Mouse (Mus musculus) limb, embryonic 11.5 days (tissue): ENCODE measurements around the gene Ncaph. TPM values are rescaled to one million over a fixed set of nuclear protein-coding genes. Genes with fewer than 3 reads are reported as not detected.
"Not testable (repeated sequence)": the region's sequence is repeated elsewhere in the genome, so short reads cannot be mapped to it uniquely, and the experiment has no call there.

Source experiments
- ATAC-seq: fragments of 200-750 bp; cut with Nextera tagmentation; 2 replicates; pipeline ENCODE4 v1.8.0; 2017; ENCODE audit warnings: low read depth; ENCODE audit not compliant: insufficient number of reproducible peaks, low FRiP score, low TSS enrichment
- DNase-seq: peaks from one replicate; pipeline ENCODE4 v3.0.0-alpha.2; 2015; ENCODE audit warnings: low spot score
- H3K27ac ChIP-seq: fragments of 300-500 bp; sonication (generic); replicated peaks from 2 replicates; pipeline ENCODE4 v1.5.1; 2014; ENCODE audit warnings: low read depth, mild to moderate bottlenecking, low read length
- H3K27me3 ChIP-seq: fragments of 300-500 bp; sonication (generic); 2 replicates; pipeline ENCODE4 v1.6.1; 2014; ENCODE audit warnings: mild to moderate bottlenecking, low read length, mixed read lengths; ENCODE audit not compliant: control insufficient read depth, insufficient read depth
- H3K36me3 ChIP-seq: fragments of 300-500 bp; sonication (generic); 2 replicates; pipeline ENCODE4 v1.6.1; 2014; ENCODE audit warnings: mild to moderate bottlenecking, low read length, moderate library complexity, mixed read lengths; ENCODE audit not compliant: control insufficient read depth, insufficient read depth
- H3K4me1 ChIP-seq: fragments of 300-500 bp; sonication (generic); 2 replicates; pipeline ENCODE4 v1.6.1; 2014; ENCODE audit warnings: low read length, mixed read lengths; ENCODE audit not compliant: control insufficient read depth, insufficient read depth
- H3K4me2 ChIP-seq: fragments of 300-500 bp; sonication (generic); 2 replicates; pipeline ENCODE4 v1.6.1; 2014; ENCODE audit warnings: low read depth, mild to moderate bottlenecking, moderate library complexity; ENCODE audit not compliant: severe bottlenecking
- H3K4me3 ChIP-seq: fragments of 300-500 bp; sonication (generic); 2 replicates; pipeline ENCODE4 v1.5.1; 2014; ENCODE audit warnings: low read depth, low read length
- H3K9ac ChIP-seq: fragments of 300-500 bp; sonication (generic); 2 replicates; pipeline ENCODE4 v1.6.1; 2014; ENCODE audit warnings: mild to moderate bottlenecking, low read length
- H3K9me3 ChIP-seq: fragments of 300-500 bp; sonication (generic); 2 replicates; pipeline ENCODE4 v1.6.1; 2016; ENCODE audit warnings: low read length; ENCODE audit not compliant: control insufficient read depth
- WGBS: fragments of 180-500 bp; shearing (Covaris S2); extraction: QIAGEN DNeasy Blood & Tissue Kit; methylation state at CpG from one replicate; pipeline ENCODE4 v1.1.7; 2014; 5-methylcytosine and 5-hydroxymethylcytosine counted together
- polyA plus RNA-seq: library from polyadenylated mRNA; unstranded; fragments of >200 nt; fragmentation: Nextera tagmentation; extraction: Ambion mirVana; gene quantifications from 2 replicates; pipeline ENCODE4 v1.2.1, GENCODE M21; 2014

The Ncaph gene
- polyA plus RNA-seq, 1 experiment from 2014 or later, result 130 TPM

DNA sequence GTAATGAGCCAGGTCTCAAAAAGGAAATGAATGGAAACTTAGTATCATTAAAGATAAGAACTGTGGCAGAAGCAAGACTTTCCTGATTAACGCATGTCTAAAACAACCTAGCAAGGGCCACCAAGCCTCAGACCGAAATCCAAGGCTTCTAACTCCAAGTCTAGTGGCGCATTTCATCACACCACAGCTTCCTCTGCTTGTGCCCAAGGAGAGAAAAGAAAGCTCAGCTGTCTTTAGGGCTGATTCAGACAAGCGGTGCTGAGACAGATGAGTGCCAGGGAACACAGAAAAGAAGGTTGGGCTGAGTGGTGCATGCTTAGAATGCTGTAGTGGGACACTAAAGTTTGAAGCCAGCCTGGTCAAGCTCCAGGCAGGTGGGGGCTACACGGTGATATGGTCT lies 4.8 kb downstream of the Ncaph start:
- peaks cover 9% of the 10 kb centered on the region for H3K4me1 ChIP-seq
- no peak overlapping the region for H3K9ac ChIP-seq
- H3K9me3 ChIP-seq, result no peaks in the 10 kb centered on the region
- no peak overlapping the region for H3K27ac ChIP-seq
- no peak overlapping the region for H3K4me2 ChIP-seq
- H3K36me3 ChIP-seq, result peaks cover 19% of the 10 kb centered on the region
- DNase-seq, result no peak
- H3K4me3 ChIP-seq, result no peak overlapping the region
- H3K27me3 ChIP-seq, result no peaks in the 10 kb centered on the region
- WGBS, result 96% methylated on average over 5 of the region's 5 CpGs
- no peak for ATAC-seq

DNA sequence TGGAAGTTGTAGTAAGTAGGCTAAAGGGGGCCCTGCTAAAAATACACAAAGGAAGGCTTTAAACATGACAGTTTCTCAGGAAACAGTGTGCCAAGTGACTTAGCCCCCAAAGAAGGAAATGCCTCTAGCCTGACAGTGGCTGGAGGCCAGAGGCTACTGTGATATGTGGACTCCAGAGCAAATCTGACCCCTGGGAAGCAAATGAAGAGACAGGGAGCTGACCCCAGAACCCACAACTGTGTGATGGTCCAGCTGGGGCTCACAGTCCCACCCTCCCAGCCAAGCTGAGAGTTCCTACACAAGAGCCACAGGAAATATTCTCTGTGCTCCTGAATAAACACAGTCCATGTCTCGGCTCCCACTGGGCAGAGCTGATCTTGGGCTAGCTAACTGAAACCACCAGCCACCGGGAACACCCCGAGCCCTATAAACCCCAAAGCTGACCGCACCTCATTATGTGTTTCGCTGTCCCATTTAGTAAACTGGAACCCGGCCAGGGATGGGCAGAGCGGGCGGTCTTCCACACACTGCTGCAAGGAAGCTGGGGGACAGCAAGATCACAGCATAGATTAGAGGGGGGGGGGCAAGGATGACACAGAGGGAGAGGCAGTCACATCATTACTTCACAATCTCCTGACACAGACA lies 12.0 kb downstream of the Ncaph start:
- peaks cover 46% of the 10 kb centered on the region for H3K36me3 ChIP-seq
- WGBS, result 93% methylated on average over 8 of the region's 8 CpGs
- DNase-seq, result no peak

DNA sequence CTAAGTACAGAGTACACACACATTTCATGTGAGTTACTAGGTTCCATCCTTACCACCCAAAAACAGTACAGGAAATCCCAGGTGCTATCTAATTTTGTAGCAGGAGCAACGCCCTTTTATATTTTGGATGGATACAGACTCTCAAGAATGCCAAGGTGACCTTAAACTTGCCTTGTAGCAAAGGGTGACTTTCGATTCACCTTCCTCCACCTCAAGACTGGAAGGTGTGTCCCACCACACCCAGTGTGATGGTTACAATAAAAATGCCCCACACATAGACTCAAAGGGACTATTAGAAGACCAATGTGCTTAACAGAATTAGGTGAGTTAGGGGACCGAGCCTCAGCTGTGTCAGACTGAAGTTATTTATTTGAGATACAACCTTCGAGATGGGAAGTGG lies 24.8 kb downstream of the Ncaph start:
- 94% methylated on average over 4 of the region's 4 CpGs for WGBS
- Histone ChIP-seq H3K9ac (no peak overlapping the region), H3K9me3 (no peaks in the 10 kb centered on the region), H3K36me3 (peaks cover 36% of the 10 kb centered on the region), H3K27me3 (no peaks in the 10 kb centered on the region), H3K27ac (no peak overlapping the region), H3K4me3 (no peak overlapping the region), H3K4me1 (no peaks in the 10 kb centered on the region), H3K4me2 (no peak overlapping the region)
- DNase-seq (no peak), ATAC-seq (no peak)

More for the DNA sequence above, 12.0 kb downstream of the Ncaph start:
- Histone ChIP-seq H3K4me3 (no peak overlapping the region), H3K4me2 (no peak overlapping the region), H3K9me3 (no peaks in the 10 kb centered on the region), H3K27me3 (no peaks in the 10 kb centered on the region), H3K9ac (no peak overlapping the region), H3K4me1 (no peaks in the 10 kb centered on the region), H3K27ac (no peak overlapping the region)
- ATAC-seq, result no peak

GRCm38 (mm10) chr2:127092000-127092399 lies 41.8 kb downstream of the Ncaph start:
- DNase-seq, result no peak
- Histone ChIP-seq H3K4me3 (no peak overlapping the region), H3K4me2 (no peak overlapping the region), H3K27me3 (no peaks in the 10 kb centered on the region), H3K4me1 (no peaks in the 10 kb centered on the region), H3K27ac (no peak overlapping the region), H3K36me3 (no peaks in the 10 kb centered on the region; the same call in 1 of the 2 replicates), H3K9me3 (no peaks in the 10 kb centered on the region), H3K9ac (no peak overlapping the region)
- WGBS, result 73% methylated on average over 8 of the region's 8 CpGs
- ATAC-seq, result no peak

GRCm38 (mm10) chr2:127090151-127090550 lies 43.6 kb downstream of the Ncaph start:
- H3K9me3 ChIP-seq, H3K4me2 ChIP-seq, DNase-seq, H3K36me3 ChIP-seq, H3K27ac ChIP-seq, H3K9ac ChIP-seq, H3K27me3 ChIP-seq, H3K4me3 ChIP-seq, ATAC-seq, H3K4me1 ChIP-seq: not testable (repeated sequence)

- no peak for ATAC-seq
- no peaks in the 10 kb centered on the region for H3K4me1 ChIP-seq
- 89% methylated on average over 5 of the region's 5 CpGs for WGBS
- no peak overlapping the region for H3K27ac ChIP-seq
- H3K9ac ChIP-seq, result no peak overlapping the region
- no peak overlapping the region for H3K4me2 ChIP-seq
- DNase-seq, result no peak
- H3K4me3 ChIP-seq, result no peak overlapping the region
- H3K27me3 ChIP-seq, result no peaks in the 10 kb centered on the region
- no peaks in the 10 kb centered on the region; the same call in none of the 2 replicates for H3K36me3 ChIP-seq
- no peaks in the 10 kb centered on the region for H3K9me3 ChIP-seq
Observed at GRCm38 (mm10) chr2:127086235-127086634, 47.5 kb downstream of the Ncaph start.

DNA sequence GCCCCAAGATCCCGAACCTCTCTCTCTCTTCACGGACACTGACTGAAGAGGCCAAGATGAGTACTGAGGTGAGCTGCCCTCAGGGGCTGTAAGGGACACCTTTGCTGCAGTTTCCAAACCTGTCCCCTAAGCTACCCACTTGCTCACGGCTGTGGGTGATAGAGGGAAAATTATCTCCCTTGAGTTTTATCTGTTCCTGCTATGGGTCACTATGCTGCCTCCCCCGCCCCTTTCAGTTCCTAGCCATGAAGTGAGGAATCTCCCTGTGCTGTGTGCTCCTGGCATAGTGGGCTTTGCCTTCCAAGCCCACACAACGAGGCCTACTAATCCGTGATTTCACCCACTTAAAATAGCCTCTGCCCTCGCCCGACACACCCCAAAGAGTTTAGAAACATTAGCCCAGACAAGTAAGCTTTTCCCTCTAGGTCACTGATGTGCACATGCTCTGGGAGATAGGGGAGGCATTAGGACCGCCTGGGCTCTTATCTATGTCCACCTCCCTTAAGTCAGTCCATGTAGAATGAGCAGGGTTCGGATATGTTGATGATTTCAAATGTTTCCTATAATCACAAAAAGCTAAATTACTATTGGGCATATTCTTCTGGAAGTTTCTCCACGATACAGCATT lies 53.0 kb downstream of the Ncaph start:
- Histone ChIP-seq H3K27ac (no peak overlapping the region), H3K4me1 (no peaks in the 10 kb centered on the region), H3K9ac (no peak overlapping the region), H3K9me3 (no peaks in the 10 kb centered on the region), H3K27me3 (no peaks in the 10 kb centered on the region), H3K4me3 (no peak overlapping the region), H3K36me3 (no peaks in the 10 kb centered on the region; the same call in 1 of the 2 replicates), H3K4me2 (no peak overlapping the region)
- whole genome bisulfite sequencing, result 90% methylated on average over 11 of the region's 11 CpGs
- ATAC-seq, result no peak
- no peak for DNase-seq

GRCm38 (mm10) chr2:127079881-127080590 lies 53.7 kb downstream of the Ncaph start:
- ATAC-seq, result no peak
- no peak for DNase-seq
- Histone ChIP-seq H3K4me2 (no peak overlapping the region), H3K27ac (no peak overlapping the region), H3K4me1 (no peaks in the 10 kb centered on the region), H3K9ac (no peak overlapping the region), H3K27me3 (no peaks in the 10 kb centered on the region), H3K36me3 (no peaks in the 10 kb centered on the region; the same call in 1 of the 2 replicates), H3K9me3 (no peaks in the 10 kb centered on the region), H3K4me3 (no peak overlapping the region)
- WGBS, result 94% methylated on average over 11 of the region's 11 CpGs
